Mouse (Mus musculus) liver, embryonic 14.5 days (tissue): Measurements from ENCODE around the gene Cenpj.

ENCODE experiments used
- CTCF ChIP-seq: IDR thresholded peaks from 2 replicates; pipeline ENCODE4 v1.5.1; 2016; ENCODE audit warnings: antibody characterized with exemption, low read depth, control low read depth
- EP300 ChIP-seq: IDR thresholded peaks from 2 replicates; pipeline ENCODE4 v1.6.1; 2016; ENCODE audit warnings: antibody characterized with exemption, low read depth

DNA sequence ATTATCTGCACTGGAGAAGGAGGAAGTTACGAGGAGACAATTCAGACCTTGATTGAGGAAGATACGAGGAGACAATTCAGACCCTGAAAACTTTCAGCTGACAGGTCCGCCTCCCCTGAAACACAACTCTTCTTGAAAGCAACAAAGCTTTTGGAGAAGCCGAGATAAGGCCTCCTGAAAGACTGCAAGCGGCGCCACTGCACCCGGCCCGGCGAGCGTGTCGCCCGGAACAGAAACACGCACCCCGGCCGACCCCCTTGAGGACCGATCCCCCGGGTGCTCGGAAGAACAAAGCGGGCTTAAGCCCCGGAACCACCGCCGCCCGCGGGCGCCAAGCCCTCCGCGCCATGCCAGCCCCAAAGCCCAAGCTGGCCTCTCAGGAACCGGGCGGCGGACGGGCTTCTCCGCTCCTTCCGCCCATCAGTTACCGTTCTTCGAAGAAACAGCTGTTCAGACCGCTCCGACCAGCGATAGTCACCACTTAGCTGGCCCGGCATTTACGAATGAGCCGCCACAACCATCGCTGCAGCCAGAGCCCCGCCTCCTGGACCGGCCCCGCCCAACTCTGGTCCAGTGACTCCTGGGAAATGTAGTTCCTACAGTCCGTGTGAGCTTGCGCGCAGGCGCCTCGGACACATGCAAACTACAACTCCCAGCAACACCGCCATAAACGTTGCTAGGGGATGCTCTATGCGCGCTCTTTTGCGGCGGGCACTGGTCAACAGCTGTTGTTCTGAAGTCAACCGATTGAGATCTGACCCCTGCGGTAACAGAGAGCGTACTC is 3.7 kb downstream of the Cenpj start:
- TF ChIP-seq CTCF (no peak), EP300 (no peak)
